Mouse (Mus musculus): ENCODE results near the gene Mapk11. TPM values are rescaled to one million over a fixed set of nuclear protein-coding genes. Genes with fewer than 3 reads are reported as not detected.

The Mapk11 gene
- polyA plus RNA-seq, 1 experiment from 2014 or later = 1.9 TPM

DNA sequence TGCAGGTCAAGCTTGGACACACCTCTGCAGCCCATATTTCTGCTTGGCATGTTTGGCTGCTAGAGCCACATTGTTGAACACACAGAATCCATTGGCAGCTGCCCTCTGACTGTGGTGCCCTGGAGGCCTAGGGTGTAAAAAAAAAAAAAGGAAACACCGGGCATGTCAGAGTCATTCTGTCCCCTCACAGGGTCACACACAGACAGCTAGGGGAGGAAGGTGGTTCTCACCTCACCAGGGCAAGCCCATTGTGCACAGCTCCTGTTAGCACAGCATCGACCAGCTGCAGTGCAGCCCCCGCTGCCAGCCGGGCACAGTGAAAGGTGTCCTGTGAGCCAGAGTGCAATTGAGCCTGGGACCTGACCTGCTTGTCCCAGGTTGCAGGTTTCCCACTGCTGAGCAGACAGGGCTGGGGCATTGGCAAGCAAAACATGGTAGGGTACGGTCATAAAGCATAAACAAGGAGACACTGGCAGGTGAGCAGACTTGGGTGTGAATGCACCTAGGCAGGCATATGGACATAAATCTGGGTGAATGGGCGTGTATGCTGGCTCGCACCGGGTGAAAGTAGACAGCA lies 22.0 kb downstream of the Mapk11 start:
- no peaks in the 10 kb centered on the region for H3K27me3 ChIP-seq (replicated peaks; ENCODE audit: control insufficient read depth, insufficient read depth, low read length)
- H3K27ac ChIP-seq (ENCODE audit: low read depth, low read length) = no peak overlapping the region
- no peak for TF ChIP-seq CTCF (IDR thresholded peaks at IDR 0.05; ENCODE audit: low read depth)
- WGBS = 58% methylated on average over 8 of the region's 8 CpGs
- H3K9me3 ChIP-seq (ENCODE audit: control insufficient read depth) = no peaks in the 10 kb centered on the region
- H3K9ac ChIP-seq (ENCODE audit: low read depth, low read length) = 0 out of 2 replicates have a peak overlapping the region, but pooled peaks have one; percentile 65
- peaks cover 4% of the 10 kb centered on the region; the same call in 1 of the 2 replicates for H3K4me1 ChIP-seq (replicated peaks; ENCODE audit: control insufficient read depth, insufficient read depth, low read length)
- peak overlapping the region; percentile 81 for H3K4me2 ChIP-seq (replicated peaks; ENCODE audit: low read depth)
- peaks cover 4% of the 10 kb centered on the region; the same call in 1 of the 2 replicates for H3K36me3 ChIP-seq (ENCODE audit: control insufficient read depth, insufficient read depth)
- peak overlapping the region; percentile 71; the same call in 1 of the 2 replicates for H3K4me3 ChIP-seq (ENCODE audit: low read depth, low read length)
- no peak for ATAC-seq

DNA sequence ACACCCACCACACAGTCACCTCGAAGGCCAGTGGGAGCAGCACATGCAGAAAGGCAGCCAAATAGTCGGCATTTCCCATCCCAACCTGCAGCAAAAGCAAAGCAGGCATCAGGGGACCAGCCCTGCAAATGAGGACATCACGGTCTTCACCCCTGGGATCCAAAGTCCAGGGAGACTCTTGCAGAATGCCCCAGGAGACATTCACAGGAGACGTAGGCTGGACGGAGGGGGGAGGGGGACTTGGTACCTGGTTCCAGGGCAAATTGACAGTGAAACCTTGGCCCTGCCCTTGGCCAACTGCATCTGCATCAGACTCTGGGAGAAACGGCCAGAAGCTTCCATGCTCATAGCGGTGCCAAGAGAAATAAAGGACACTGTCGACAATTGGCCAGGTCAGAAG lies 22.8 kb downstream of the Mapk11 start:
- WGBS = 82% methylated on average over 8 of the region's 8 CpGs
- H3K36me3 ChIP-seq (ENCODE audit: control insufficient read depth, insufficient read depth) = peaks cover 4% of the 10 kb centered on the region; the same call in 1 of the 2 replicates
- no peak overlapping the region for H3K27ac ChIP-seq (ENCODE audit: low read depth, low read length)
- no peaks in the 10 kb centered on the region for H3K9me3 ChIP-seq (ENCODE audit: control insufficient read depth)
- no peaks in the 10 kb centered on the region for H3K27me3 ChIP-seq (replicated peaks; ENCODE audit: control insufficient read depth, insufficient read depth, low read length)
- H3K4me2 ChIP-seq (replicated peaks; ENCODE audit: low read depth) = no peak overlapping the region
- ATAC-seq = no peak
- no peak for TF ChIP-seq CTCF (IDR thresholded peaks at IDR 0.05; ENCODE audit: low read depth)
- H3K9ac ChIP-seq (ENCODE audit: low read depth, low read length) = no peak overlapping the region
- peaks cover 9% of the 10 kb centered on the region for H3K4me1 ChIP-seq (replicated peaks; ENCODE audit: control insufficient read depth, insufficient read depth, low read length)
- no peak overlapping the region for H3K4me3 ChIP-seq (ENCODE audit: low read depth, low read length)

DNA sequence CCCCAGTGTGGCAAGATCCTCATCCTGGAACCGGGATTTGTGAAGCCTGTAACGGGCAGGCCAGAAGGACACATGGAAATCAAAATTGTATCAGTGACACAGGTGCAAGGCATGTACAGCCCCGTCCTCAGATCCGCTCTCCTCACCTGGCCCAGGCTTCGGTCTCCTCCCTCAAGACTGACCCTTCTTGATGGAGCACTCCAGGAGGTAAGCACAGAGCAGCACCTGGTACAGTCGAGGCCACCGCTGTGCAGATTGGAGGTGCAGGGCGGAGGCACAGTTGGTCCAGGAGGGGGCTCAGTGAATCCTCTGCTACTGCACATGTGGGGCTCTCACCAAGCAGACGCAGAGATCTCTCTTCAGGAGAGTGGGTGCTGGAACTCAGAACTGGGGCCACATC lies 24.1 kb downstream of the Mapk11 start:
- Histone ChIP-seq H3K9ac (ENCODE audit: low read depth, low read length) (no peak overlapping the region), H3K36me3 (ENCODE audit: control insufficient read depth, insufficient read depth) (peaks cover 4% of the 10 kb centered on the region; the same call in 1 of the 2 replicates), H3K27me3 (replicated peaks; ENCODE audit: control insufficient read depth, insufficient read depth, low read length) (no peaks in the 10 kb centered on the region), H3K27ac (ENCODE audit: low read depth, low read length) (no peak overlapping the region), H3K4me3 (ENCODE audit: low read depth, low read length) (no peak overlapping the region), H3K4me2 (replicated peaks; ENCODE audit: low read depth) (no peak overlapping the region), H3K4me1 (replicated peaks; ENCODE audit: control insufficient read depth, insufficient read depth, low read length) (peaks cover 9% of the 10 kb centered on the region), H3K9me3 (ENCODE audit: control insufficient read depth) (no peaks in the 10 kb centered on the region)
- no peak for TF ChIP-seq CTCF (IDR thresholded peaks at IDR 0.05; ENCODE audit: low read depth)
- no peak for ATAC-seq
- 93% methylated on average over 9 of the region's 9 CpGs for WGBS

DNA sequence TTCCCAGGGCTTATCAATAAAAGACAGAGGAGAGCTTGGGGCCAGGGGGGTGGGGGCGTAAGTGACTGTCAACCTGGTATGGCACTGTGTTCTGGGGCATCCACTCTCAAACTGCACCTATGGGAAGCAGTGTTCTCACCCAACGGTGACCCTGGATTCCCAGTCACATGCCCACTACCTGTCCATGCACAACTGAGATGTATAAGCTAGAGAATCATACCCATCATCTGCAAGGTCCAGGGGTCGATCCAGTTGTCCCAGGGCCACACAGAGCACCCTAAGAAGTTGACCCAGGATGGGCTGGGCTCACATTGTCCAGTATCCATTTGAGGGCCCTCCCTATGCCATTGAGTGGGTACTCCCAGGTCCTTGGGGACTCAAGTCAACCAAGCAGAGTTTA lies 25.1 kb downstream of the Mapk11 start:
- Histone ChIP-seq H3K9ac (ENCODE audit: low read depth, low read length) (no peak overlapping the region), H3K4me1 (replicated peaks; ENCODE audit: control insufficient read depth, insufficient read depth, low read length) (peaks cover 9% of the 10 kb centered on the region), H3K4me3 (ENCODE audit: low read depth, low read length) (no peak overlapping the region), H3K9me3 (ENCODE audit: control insufficient read depth) (no peaks in the 10 kb centered on the region), H3K27me3 (replicated peaks; ENCODE audit: control insufficient read depth, insufficient read depth, low read length) (no peaks in the 10 kb centered on the region), H3K36me3 (ENCODE audit: control insufficient read depth, insufficient read depth) (peaks cover 4% of the 10 kb centered on the region; the same call in 1 of the 2 replicates), H3K27ac (ENCODE audit: low read depth, low read length) (no peak overlapping the region), H3K4me2 (replicated peaks; ENCODE audit: low read depth) (no peak overlapping the region)
- TF ChIP-seq CTCF (IDR thresholded peaks at IDR 0.05; ENCODE audit: low read depth) = no peak
- ATAC-seq = no peak
- 90% methylated on average over 3 of the region's 3 CpGs for WGBS

DNA sequence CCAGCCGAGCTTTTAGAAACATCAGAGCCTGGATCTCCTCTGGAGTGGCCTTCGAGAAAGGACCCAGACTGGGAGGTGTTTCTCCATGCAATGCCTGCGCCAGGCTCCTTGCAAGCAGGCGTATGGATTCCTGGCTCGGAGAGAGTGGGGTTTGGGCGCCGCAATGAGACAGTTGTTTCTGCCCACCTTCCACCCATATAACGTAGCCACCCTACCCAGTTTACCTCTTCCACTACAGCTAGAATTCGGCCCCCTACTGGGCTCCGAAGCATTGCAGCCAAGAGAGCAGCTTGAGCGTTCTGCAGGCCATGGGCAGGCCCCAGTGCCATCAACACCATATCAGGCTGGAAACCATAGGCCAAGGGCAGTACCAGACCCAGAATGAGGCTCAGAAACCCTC lies 25.8 kb downstream of the Mapk11 start:
- H3K27ac ChIP-seq (ENCODE audit: low read depth, low read length) = peak overlapping the region; percentile 30
- ATAC-seq = no peak
- H3K4me3 ChIP-seq (ENCODE audit: low read depth, low read length) = peak overlapping the region; percentile 68
- 24% methylated on average over 11 of the region's 11 CpGs for WGBS
- H3K9ac ChIP-seq (ENCODE audit: low read depth, low read length) = peak overlapping the region; percentile 23; the same call in 1 of the 2 replicates
- no peaks in the 10 kb centered on the region for H3K9me3 ChIP-seq (ENCODE audit: control insufficient read depth)
- H3K4me1 ChIP-seq (replicated peaks; ENCODE audit: control insufficient read depth, insufficient read depth, low read length) = peaks cover 5% of the 10 kb centered on the region; the same call in 1 of the 2 replicates
- no peaks in the 10 kb centered on the region for H3K27me3 ChIP-seq (replicated peaks; ENCODE audit: control insufficient read depth, insufficient read depth, low read length)
- peak; percentile 58 for TF ChIP-seq CTCF (IDR thresholded peaks at IDR 0.05; ENCODE audit: low read depth)
- peak overlapping the region; percentile 84 for H3K4me2 ChIP-seq (replicated peaks; ENCODE audit: low read depth)
- H3K36me3 ChIP-seq (ENCODE audit: control insufficient read depth, insufficient read depth) = peaks cover 10% of the 10 kb centered on the region; the same call in 1 of the 2 replicates

DNA sequence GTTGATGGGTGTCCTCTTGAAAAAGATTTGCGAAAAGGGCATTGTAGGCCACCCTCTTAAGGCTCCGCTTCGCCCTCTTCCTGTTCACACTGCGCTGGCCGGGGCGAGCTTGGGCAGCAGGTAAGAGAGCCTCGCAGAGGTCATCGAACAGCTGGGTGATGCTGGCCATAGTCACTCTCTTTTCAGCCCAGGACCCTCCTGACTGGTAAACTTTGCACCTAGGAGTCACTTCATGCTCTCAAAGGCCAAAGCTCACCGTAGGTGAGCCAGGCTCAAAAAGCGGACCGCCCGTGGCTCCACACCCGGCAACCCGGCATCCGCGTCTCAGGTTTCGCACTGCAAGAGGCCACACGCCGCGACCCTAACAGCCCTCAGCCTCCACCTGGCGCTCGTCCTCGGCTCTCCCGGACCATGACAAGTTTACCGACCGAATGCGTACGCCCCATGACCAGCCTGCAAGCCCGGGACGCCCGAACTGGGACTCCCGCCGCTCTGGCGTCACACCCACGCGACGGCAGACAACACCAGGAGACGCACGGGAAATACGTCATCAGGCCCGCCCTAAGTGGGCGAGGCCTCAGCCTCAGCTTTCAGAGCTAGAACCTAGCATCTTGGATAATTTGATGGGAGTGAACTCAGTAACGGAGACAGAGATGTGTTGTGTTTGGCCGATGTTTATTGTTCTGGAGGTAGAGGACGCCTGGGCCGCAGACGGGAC lies 26.6 kb downstream of the Mapk11 start, which contains the start of gene Tubgcp6:
TSS of gene Tubgcp6 (minus strand) at position 464 of the 718 bp plus-strand sequence.
- Histone ChIP-seq H3K9me3 (ENCODE audit: control insufficient read depth) (no peaks in the 10 kb centered on the region), H3K4me1 (replicated peaks; ENCODE audit: control insufficient read depth, insufficient read depth, low read length) (peaks cover 5% of the 10 kb centered on the region; the same call in 1 of the 2 replicates)
- TF ChIP-seq CTCF (IDR thresholded peaks at IDR 0.05; ENCODE audit: low read depth) = 0 out of 2 replicates have a peak, but pooled peaks have one; percentile 17

More for the DNA sequence above, 26.6 kb downstream of the Mapk11 start, which contains the start of gene Tubgcp6:
- H3K4me2 ChIP-seq (replicated peaks; ENCODE audit: low read depth) = peak within 1 kb of the TSS; percentile 84
- H3K27ac ChIP-seq (ENCODE audit: low read depth, low read length) = peak within 1 kb of the TSS; percentile 31
- peak within 1 kb of the TSS; percentile 64 for H3K9ac ChIP-seq (ENCODE audit: low read depth, low read length)
- peak; percentile 89 for ATAC-seq
- WGBS = under 1% methylated on average over 47 of the region's 47 CpGs
- no peaks in the 10 kb centered on the region for H3K27me3 ChIP-seq (replicated peaks; ENCODE audit: control insufficient read depth, insufficient read depth, low read length)
- H3K4me3 ChIP-seq (ENCODE audit: low read depth, low read length) = peak within 1 kb of the TSS; percentile 68
- peaks cover 12% of the 10 kb centered on the region; the same call in 1 of the 2 replicates for H3K36me3 ChIP-seq (ENCODE audit: control insufficient read depth, insufficient read depth)

All from intestine, postnatal 0 days (tissue).